ENCODE assay signal across 8 mouse cellular contexts in genomic region chr10:127209928-127210570, GRCm38 (mm10). TPM values are rescaled to one million over a fixed set of nuclear protein-coding genes. Genes with fewer than 3 reads are reported as not detected.
A peak's percentile ranks its signal among the peaks of the same experiment; 100 is the strongest.
DNase-seq lines count a peak whose midpoint lies in the region; ATAC-seq and TF ChIP-seq lines count a peak whose summit lies in the region.

No protein-coding gene starts in this region.

- H3K27me3 ChIP-seq in heart, embryonic 16.5 days (ENCODE audit: control insufficient read depth, insufficient read depth, low read length) = no peaks in the 10 kb centered on the region
- H3K27me3 ChIP-seq in MEL (ENCODE audit: control insufficient read depth in 1 of 2, insufficient read depth in 2 of 2, low read length in 2 of 2) = no peaks in the 10 kb centered on the region
- H3K27me3 ChIP-seq in hindbrain, embryonic 12.5 days = no peaks in the 10 kb centered on the region; the same call in 1 of the 2 replicates
- no peaks in the 10 kb centered on the region for H3K27me3 ChIP-seq in midbrain, embryonic 11.5 days (ENCODE audit: control insufficient read depth, insufficient read depth, low read length)

- peak overlapping the region; percentile 92 for H3K4me2 ChIP-seq in heart, embryonic 16.5 days (ENCODE audit: low read depth, low read length)
- peak overlapping the region; percentile 91 for H3K4me2 ChIP-seq in hindbrain, embryonic 12.5 days (replicated peaks)
- peak overlapping the region; percentile 90 for H3K4me2 ChIP-seq in midbrain, embryonic 11.5 days

- no peaks in the 10 kb centered on the region for H3K36me3 ChIP-seq in heart, embryonic 16.5 days (ENCODE audit: control insufficient read depth, insufficient read depth)
- H3K36me3 ChIP-seq in MEL (ENCODE audit: control insufficient read depth in 1 of 2, insufficient read depth in 2 of 2, low read length in 2 of 2) = peaks cover 0 to 14% of the 10 kb centered on the region in 2 experiments; a peak in 3 of 4 replicates
- H3K36me3 ChIP-seq in hindbrain, embryonic 12.5 days = peaks cover 34% of the 10 kb centered on the region
- H3K36me3 ChIP-seq in midbrain, embryonic 11.5 days (ENCODE audit: control insufficient read depth, insufficient read depth, low read length) = peaks cover 2% of the 10 kb centered on the region; the same call in 1 of the 2 replicates

- TF ChIP-seq RAD21 in MEL (IDR thresholded peaks at IDR 0.05; ENCODE audit: low read depth, low read length) = no peak

- no peaks in the 10 kb centered on the region for H3K9me3 ChIP-seq in heart, embryonic 16.5 days (replicated peaks; ENCODE audit: control insufficient read depth, low read length)
- no peaks in the 10 kb centered on the region for H3K9me3 ChIP-seq in MEL (replicated peaks; ENCODE audit: insufficient read depth, low read length)
- H3K9me3 ChIP-seq in hindbrain, embryonic 12.5 days (replicated peaks) = no peaks in the 10 kb centered on the region
- no peaks in the 10 kb centered on the region for H3K9me3 ChIP-seq in midbrain, embryonic 11.5 days (ENCODE audit: control insufficient read depth, low read length)

- no peak overlapping the region for H3K9ac ChIP-seq in heart, embryonic 16.5 days (ENCODE audit: low read length)
- H3K9ac ChIP-seq in MEL (ENCODE audit: control insufficient read depth, low read depth, low read length, poor library complexity, severe bottlenecking) = peak overlapping the region; percentile 84
- no peak overlapping the region for H3K9ac ChIP-seq in hindbrain, embryonic 12.5 days
- H3K9ac ChIP-seq in midbrain, embryonic 11.5 days (ENCODE audit: low read length) = no peak overlapping the region

- DNase-seq in heart, adult 18-20 months = no peak
- DNase-seq in MEL (ENCODE audit: low read depth, low spot score) = no peak
- DNase-seq in midbrain, embryonic 11.5 days (ENCODE audit: low spot score, missing footprints) = no peak
- no peak for DNase-seq in adrenal gland, adult (ENCODE audit: inconsistent age in 2 of 2, low spot score in 1 of 2)
- no peak for DNase-seq in right cerebral cortex, postnatal 14 days
- DNase-seq in ovary, postnatal 14 days (ENCODE audit: low spot score) = no peak

- TF ChIP-seq EP300 in MEL (IDR thresholded peaks at IDR 0.05; ENCODE audit: low read depth in 1 of 2, low read length in 2 of 2) = no peak; a peak in 1 of 4 replicates

- no peak for TF ChIP-seq CTCF in MEL (IDR thresholded peaks at IDR 0.05 in 2 of 3, conservative IDR thresholded peaks at IDR 0.05 in 1 of 3; ENCODE audit: control insufficient read depth in 1 of 3, insufficient read depth in 1 of 3, low read depth in 2 of 3, low read length in 3 of 3, poor library complexity in 1 of 3, severe bottlenecking in 1 of 3)

- peak overlapping the region; percentile 92 for H3K4me3 ChIP-seq in heart, embryonic 16.5 days (ENCODE audit: low read length)
- H3K4me3 ChIP-seq in MEL (ENCODE audit: control insufficient read depth in 1 of 2, insufficient read depth in 1 of 2, low read depth in 2 of 2, low read length in 2 of 2) = peak overlapping the region; percentile 56 to 77
- H3K4me3 ChIP-seq in hindbrain, embryonic 12.5 days = 0 out of 2 replicates have a peak overlapping the region, but pooled peaks have one; percentile 82
- no peak overlapping the region; the same call in 1 of the 2 replicates for H3K4me3 ChIP-seq in midbrain, embryonic 11.5 days (ENCODE audit: low read depth, low read length)

- no peak overlapping the region for H3K27ac ChIP-seq in heart, embryonic 16.5 days (ENCODE audit: low read length)
- peak overlapping the region; percentile 46; the same call in 1 of the 2 replicates for H3K27ac ChIP-seq in MEL (ENCODE audit: control insufficient read depth, low read depth, low read length)
- H3K27ac ChIP-seq in hindbrain, embryonic 12.5 days = no peak overlapping the region
- H3K27ac ChIP-seq in midbrain, embryonic 11.5 days (ENCODE audit: low read depth, low read length) = no peak overlapping the region

- WGBS in heart, embryonic 16.5 days = 77% methylated on average over 13 of the region's 13 CpGs
- WGBS in hindbrain, embryonic 12.5 days = 85% methylated on average over 13 of the region's 13 CpGs
- WGBS in midbrain, embryonic 11.5 days = 86% methylated on average over 13 of the region's 13 CpGs

- H3K79me2 ChIP-seq in MEL (ENCODE audit: control insufficient read depth, insufficient read depth, low read length, poor library complexity) = peaks cover 29% of the 10 kb centered on the region

- H3K4me1 ChIP-seq in heart, embryonic 16.5 days (ENCODE audit: control insufficient read depth, insufficient read depth, low read length) = peaks cover 16% of the 10 kb centered on the region
- H3K4me1 ChIP-seq in MEL (ENCODE audit: control insufficient read depth in 1 of 2, insufficient read depth in 2 of 2, low read length in 2 of 2) = peaks cover 11 to 27% of the 10 kb centered on the region in 2 experiments
- H3K4me1 ChIP-seq in hindbrain, embryonic 12.5 days = peaks cover 13% of the 10 kb centered on the region
- peaks cover 8% of the 10 kb centered on the region for H3K4me1 ChIP-seq in midbrain, embryonic 11.5 days (ENCODE audit: control insufficient read depth, insufficient read depth, low read length)

- ATAC-seq in heart, embryonic 16.5 days (replicated peaks; ENCODE audit: extremely low read depth, insufficient read depth, low FRiP score) = no peak
- no peak for ATAC-seq in hindbrain, embryonic 12.5 days (ENCODE audit: low FRiP score)
- no peak for ATAC-seq in midbrain, embryonic 11.5 days (ENCODE audit: low FRiP score)

- no peak for TF ChIP-seq POLR2A in MEL (IDR thresholded peaks at IDR 0.05; ENCODE audit: control insufficient read depth in 1 of 2, insufficient read depth in 1 of 2, low read depth in 1 of 2, low read length in 2 of 2, poor library complexity in 1 of 2)

TF ChIP-seq in MEL, 35 proteins besides CTCF, POLR2A, EP300 and RAD21 (continues in another document):
- TF ChIP-seq MYB (IDR thresholded peaks at IDR 0.05; ENCODE audit: low read depth, low read length) = no peak
- no peak for TF ChIP-seq ETS1 (IDR thresholded peaks at IDR 0.05; ENCODE audit: low read depth, low read length)
- no peak for TF ChIP-seq TCF12 (IDR thresholded peaks at IDR 0.05; ENCODE audit: low read depth, low read length)
- TF ChIP-seq NRF1 (IDR thresholded peaks at IDR 0.05; ENCODE audit: insufficient read depth, low read depth, low read length, poor library complexity, severe bottlenecking) = no peak
- TF ChIP-seq GABPA (IDR thresholded peaks at IDR 0.05; ENCODE audit: low read depth, low read length) = no peak
- TF ChIP-seq MAZ (IDR thresholded peaks at IDR 0.05; ENCODE audit: low read depth, low read length) = no peak
- TF ChIP-seq ZC3H11A (IDR thresholded peaks at IDR 0.05; ENCODE audit: low read depth, low read length) = no peak
- no peak for TF ChIP-seq CHD1 (IDR thresholded peaks at IDR 0.05; ENCODE audit: low read depth, low read length)
- TF ChIP-seq GATA1 (IDR thresholded peaks at IDR 0.05; ENCODE audit: low read depth, low read length) = 0 out of 2 replicates have a peak, but pooled peaks have one; percentile 33

RNA-seq across cellular contexts. Expression of gene Pip4k2c, which starts 1.3 kb away (rescaled TPM):
- 26.3 and 27.2 TPM in 2 replicates for polyA plus RNA-seq in heart, embryonic 16.5 days (2015; fragmentation: Nextera tagmentation; extraction: Ambion mirVana)
- total RNA-seq in heart, adult 18-20 months (2021) = 10 to 100 TPM; 30.3 to 30.8 TPM
- 31.1 and 31.9 TPM in 2 replicates for total RNA-seq in MEL (2012; rRNA removed)
- polyA plus RNA-seq in MEL (2012; ENCODE audit: insufficient read depth in 1 of 2, insufficient read length in 2 of 2, low read depth in 1 of 2, low replicate concordance in 2 of 2, missing spikeins in 1 of 2) = 10 to 100 TPM in 1 of 2 experiments, not detected in 1; 58.2 TPM
- 23.2 and 24.9 TPM in 2 replicates for polyA plus RNA-seq in hindbrain, embryonic 12.5 days (2016; fragmentation: Nextera tagmentation; extraction: Ambion mirVana)
- 10.3 and 11.4 TPM in 2 replicates for polyA plus RNA-seq in midbrain, embryonic 11.5 days (2014; fragmentation: Nextera tagmentation; extraction: Ambion mirVana)

RNA-seq across cellular contexts. Expression of gene Dtx3, which starts 14.5 kb away (rescaled TPM):
- 69.9 and 72.5 TPM in 2 replicates for polyA plus RNA-seq in heart, embryonic 16.5 days (2015; fragmentation: Nextera tagmentation; extraction: Ambion mirVana)
- 10 to 100 TPM; 18.1 to 21.2 TPM for total RNA-seq in heart, adult 18-20 months (2021)
- total RNA-seq in MEL (2012; rRNA removed) = 24.1 and 30.5 TPM in 2 replicates
- polyA plus RNA-seq in MEL (2012; ENCODE audit: insufficient read depth in 1 of 2, insufficient read length in 2 of 2, low read depth in 1 of 2, low replicate concordance in 2 of 2, missing spikeins in 1 of 2) = 100 to 1,000 TPM in 1 of 2 experiments, not detected in 1; 107 TPM
- polyA plus RNA-seq in hindbrain, embryonic 12.5 days (2016; fragmentation: Nextera tagmentation; extraction: Ambion mirVana) = 199 and 203 TPM in 2 replicates
- 130 and 138 TPM in 2 replicates for polyA plus RNA-seq in midbrain, embryonic 11.5 days (2014; fragmentation: Nextera tagmentation; extraction: Ambion mirVana)

RNA-seq across cellular contexts. Expression of gene Arhgef25, which starts 20.2 kb away (rescaled TPM):
- 26.0 and 27.0 TPM in 2 replicates for polyA plus RNA-seq in heart, embryonic 16.5 days (2015; fragmentation: Nextera tagmentation; extraction: Ambion mirVana)
- 10 to 100 TPM in 1 of 2 experiments, 1 to 10 TPM in 1; 8.9 to 10.1 TPM for total RNA-seq in heart, adult 18-20 months (2021)
- 16.9 and 18.3 TPM in 2 replicates for total RNA-seq in MEL (2012; rRNA removed)
- 10 to 100 TPM in 1 of 2 experiments, not detected in 1; 44.6 TPM for polyA plus RNA-seq in MEL (2012; ENCODE audit: insufficient read depth in 1 of 2, insufficient read length in 2 of 2, low read depth in 1 of 2, low replicate concordance in 2 of 2, missing spikeins in 1 of 2)
- 52.2 and 61.4 TPM in 2 replicates for polyA plus RNA-seq in hindbrain, embryonic 12.5 days (2016; fragmentation: Nextera tagmentation; extraction: Ambion mirVana)
- polyA plus RNA-seq in midbrain, embryonic 11.5 days (2014; fragmentation: Nextera tagmentation; extraction: Ambion mirVana) = 25.8 and 28.2 TPM in 2 replicates

RNA-seq across cellular contexts. Expression of gene Slc26a10, which starts 29.6 kb away (rescaled TPM):
- polyA plus RNA-seq in heart, embryonic 16.5 days (2015; fragmentation: Nextera tagmentation; extraction: Ambion mirVana) = 16.2 and 17.6 TPM in 2 replicates
- total RNA-seq in heart, adult 18-20 months (2021) = 1 to 10 TPM; 8.0 to 9.2 TPM
- total RNA-seq in MEL (2012; rRNA removed) = 0.75 and 1.1 TPM in 2 replicates
- polyA plus RNA-seq in MEL (2012; ENCODE audit: insufficient read depth in 1 of 2, insufficient read length in 2 of 2, low read depth in 1 of 2, low replicate concordance in 2 of 2, missing spikeins in 1 of 2) = 1 to 10 TPM in 1 of 2 experiments, not detected in 1; 1.3 TPM
- 1.2 and 2.2 TPM in 2 replicates for polyA plus RNA-seq in hindbrain, embryonic 12.5 days (2016; fragmentation: Nextera tagmentation; extraction: Ambion mirVana)
- polyA plus RNA-seq in midbrain, embryonic 11.5 days (2014; fragmentation: Nextera tagmentation; extraction: Ambion mirVana) = 0.51 and 0.58 TPM in 2 replicates

RNA-seq across cellular contexts. Expression of gene B4galnt1, which starts 45.0 kb away (rescaled TPM):
- 3.4 and 6.5 TPM in 2 replicates for polyA plus RNA-seq in heart, embryonic 16.5 days (2015; fragmentation: Nextera tagmentation; extraction: Ambion mirVana)
- 1 to 10 TPM; 1.8 to 7.9 TPM for total RNA-seq in heart, adult 18-20 months (2021)
- 23.7 and 24.6 TPM in 2 replicates for total RNA-seq in MEL (2012; rRNA removed)
- 10 to 100 TPM; 65.8 to 66.0 TPM for polyA plus RNA-seq in MEL (2012; ENCODE audit: insufficient read depth in 1 of 2, insufficient read length in 2 of 2, low read depth in 1 of 2, low replicate concordance in 2 of 2, missing spikeins in 1 of 2)
- polyA plus RNA-seq in hindbrain, embryonic 12.5 days (2016; fragmentation: Nextera tagmentation; extraction: Ambion mirVana) = 21.6 and 25.8 TPM in 2 replicates
- 8.1 and 9.4 TPM in 2 replicates for polyA plus RNA-seq in midbrain, embryonic 11.5 days (2014; fragmentation: Nextera tagmentation; extraction: Ambion mirVana)
